Mouse (Mus musculus) C2C12 (cell line): ENCODE results near the gene Armc2.

Experiments used
- CEBPB ChIP-seq: IDR thresholded peaks from one replicate; pipeline ENCODE4 v1.6.1; 2011; ENCODE audit warnings: low read depth, mild to moderate bottlenecking, control low read depth, moderate library complexity
- CTCF ChIP-seq: IDR thresholded peaks from one replicate; pipeline ENCODE4 v1.5.1; 2011; ENCODE audit not compliant: control insufficient read depth, insufficient read depth, insufficient read length
- MYOG ChIP-seq: IDR thresholded peaks from one replicate; pipeline ENCODE4 v1.6.1; 2011; ENCODE audit not compliant: control insufficient read depth, insufficient read length; ENCODE audit errors: extremely low read depth
- USF1 ChIP-seq: IDR thresholded peaks from one replicate; pipeline ENCODE4 v1.6.1; 2011; ENCODE audit warnings: low read depth, mild to moderate bottlenecking, control low read depth, moderate library complexity

- TF ChIP-seq CTCF (no peak), MYOG (no peak), USF1 (no peak), CEBPB (no peak)
Measured at GRCm38 (mm10) chr10:42043307-42043706, 25.1 kb upstream of the Armc2 start.
